Mouse (Mus musculus) embryo, embryonic 11.5 days (tissue): Measurements from ENCODE around the gene Vmn2r100.

ENCODE experiments used
- DNase-seq: peaks from one replicate; pipeline ENCODE4 v3.0.0-alpha.2; 2012; ENCODE audit warnings: low read depth, low spot score

The Vmn2r100 gene

GRCm38 (mm10) chr17:19504432-19504831, at the start of gene Vmn2r100:
TSS of gene Vmn2r100 (plus strand) at chr17:19504732.
- no peak for DNase-seq

- no peak for DNase-seq
Observed at GRCm38 (mm10) chr17:19482866-19483265, 21.7 kb upstream of the Vmn2r100 start.

GRCm38 (mm10) chr17:19576927-19577326, 72.4 kb downstream of the Vmn2r100 start, which contains the start of gene Vmn2r101:
TSS of gene Vmn2r101 (plus strand) at chr17:19577227.
- DNase-seq = no peak
